Mouse (Mus musculus) mouse embryonic stem cell (cell line): ENCODE measurements around the gene Ccdc142.

ENCODE experiments used
- in situ Hi-C, 2 experiments: fragments of 300-500 bp; cut with MboI; formaldehyde crosslinking; loops; 1 replicate in 1 of 2; 3 replicates in 1 of 2; pipeline ENCODE4 v1.14.3; 2019 to 2020; ENCODE audit warnings: low sequenced_read_pairs in 2 of 2, low pct_unique_long_range_greater_than_20kb in 1 of 2, mixed read lengths in 1 of 2; ENCODE audit not compliant: unreplicated experiment in 1 of 2

Ccdc142 gene

DNA sequence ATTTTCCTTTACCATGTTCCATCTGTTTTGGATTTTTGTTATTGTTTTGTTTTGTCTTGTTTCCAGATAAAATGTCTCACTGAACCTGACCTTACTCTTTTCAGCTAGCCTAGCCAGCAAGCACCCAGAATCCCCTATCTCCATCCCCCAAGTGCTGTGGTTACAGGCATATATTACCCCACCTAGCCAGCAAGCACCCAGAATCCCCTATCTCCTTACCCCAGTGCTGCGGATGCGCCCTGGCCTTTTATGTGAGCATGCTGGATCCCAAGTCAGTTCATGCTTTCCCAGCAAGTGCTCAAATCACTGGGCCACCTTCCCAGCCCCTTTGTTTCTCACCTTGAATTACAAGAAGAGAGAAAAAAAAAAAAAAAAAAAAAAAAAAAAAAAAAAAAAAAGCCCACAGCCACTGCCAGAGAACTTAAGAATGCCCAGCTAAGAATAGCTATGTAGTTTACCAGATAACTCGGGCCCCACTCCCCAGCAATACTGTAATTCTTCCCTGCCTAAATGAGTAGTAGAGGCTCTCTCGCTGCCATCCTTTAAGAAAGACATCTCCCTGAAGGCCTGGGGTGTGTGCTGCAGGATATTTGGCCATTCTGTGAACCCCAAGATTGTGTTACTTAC lies 10.2 kb downstream of the Ccdc142 start:
- in situ Hi-C loops, result no loop called here

DNA sequence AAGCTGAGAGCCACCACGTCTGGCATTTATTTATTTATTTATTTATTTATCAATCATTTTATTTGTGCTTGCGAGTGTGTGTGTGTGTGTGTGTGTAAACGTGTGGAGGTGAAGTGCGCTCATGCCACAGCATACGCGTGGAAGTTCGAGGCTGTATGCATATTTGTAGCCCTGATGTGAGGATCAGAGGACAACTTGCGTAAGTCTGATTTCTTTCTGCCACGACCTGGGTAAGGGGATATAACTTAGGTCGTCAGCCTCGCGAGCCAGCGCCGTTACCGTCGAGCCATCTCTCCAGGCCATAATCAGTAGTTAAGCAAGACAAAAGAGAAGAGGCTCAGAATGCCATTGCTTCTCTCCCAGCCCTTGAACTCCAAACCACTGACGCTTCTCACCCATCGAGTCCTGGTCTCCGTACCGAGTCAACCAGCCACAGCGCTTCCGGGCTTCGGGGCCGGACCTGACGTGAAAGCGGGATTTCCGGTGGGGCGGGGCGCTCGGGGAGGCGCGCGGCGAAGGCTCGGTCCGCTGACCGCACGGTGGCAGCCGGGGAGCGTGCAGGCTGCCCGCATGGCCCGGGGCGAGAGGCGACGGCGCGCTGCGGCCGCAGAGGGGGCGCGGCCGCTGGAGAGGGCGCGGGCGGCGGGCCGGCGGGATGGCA lies 13.7 kb downstream of the Ccdc142 start, which contains the start of gene Mogs:
Gene Mogs, plus strand, starts transcription at position 486 of the 661 bp plus-strand sequence.
- in situ Hi-C loops, result no loop called here

DNA sequence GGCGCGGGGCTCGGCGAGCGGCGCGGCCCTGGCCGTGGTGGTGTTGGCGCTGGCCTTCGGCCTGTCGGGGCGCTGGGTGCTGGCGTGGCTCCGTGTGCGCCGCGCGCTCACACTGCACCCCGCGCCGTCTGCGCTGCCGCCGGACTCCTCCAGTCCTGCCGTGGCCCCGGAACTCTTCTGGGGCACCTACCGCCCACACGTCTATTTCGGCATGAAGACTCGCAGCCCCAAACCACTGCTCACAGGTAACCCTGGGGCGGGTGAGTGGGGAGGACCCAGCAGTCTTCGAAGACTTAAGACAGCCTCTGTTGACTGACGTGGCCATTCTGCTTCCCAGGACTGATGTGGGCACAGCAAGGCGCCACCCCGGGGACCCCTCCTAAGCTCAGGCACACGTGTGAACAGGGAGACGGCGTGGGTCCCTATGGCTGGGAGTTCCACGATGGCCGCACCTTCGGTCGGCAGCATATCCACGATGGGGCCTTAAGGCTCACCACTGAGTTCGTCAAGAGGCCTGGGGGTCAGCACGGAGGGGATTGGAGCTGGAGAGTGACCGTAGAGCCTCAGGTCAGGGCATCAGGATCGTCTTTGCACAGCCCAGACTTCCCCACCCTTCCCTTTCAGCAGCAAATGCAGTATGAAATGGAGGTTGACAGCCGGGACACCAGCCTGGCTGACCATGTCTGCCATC lies 14.4 kb downstream of the Ccdc142 start:
- in situ Hi-C loops, result no loop called here

DNA sequence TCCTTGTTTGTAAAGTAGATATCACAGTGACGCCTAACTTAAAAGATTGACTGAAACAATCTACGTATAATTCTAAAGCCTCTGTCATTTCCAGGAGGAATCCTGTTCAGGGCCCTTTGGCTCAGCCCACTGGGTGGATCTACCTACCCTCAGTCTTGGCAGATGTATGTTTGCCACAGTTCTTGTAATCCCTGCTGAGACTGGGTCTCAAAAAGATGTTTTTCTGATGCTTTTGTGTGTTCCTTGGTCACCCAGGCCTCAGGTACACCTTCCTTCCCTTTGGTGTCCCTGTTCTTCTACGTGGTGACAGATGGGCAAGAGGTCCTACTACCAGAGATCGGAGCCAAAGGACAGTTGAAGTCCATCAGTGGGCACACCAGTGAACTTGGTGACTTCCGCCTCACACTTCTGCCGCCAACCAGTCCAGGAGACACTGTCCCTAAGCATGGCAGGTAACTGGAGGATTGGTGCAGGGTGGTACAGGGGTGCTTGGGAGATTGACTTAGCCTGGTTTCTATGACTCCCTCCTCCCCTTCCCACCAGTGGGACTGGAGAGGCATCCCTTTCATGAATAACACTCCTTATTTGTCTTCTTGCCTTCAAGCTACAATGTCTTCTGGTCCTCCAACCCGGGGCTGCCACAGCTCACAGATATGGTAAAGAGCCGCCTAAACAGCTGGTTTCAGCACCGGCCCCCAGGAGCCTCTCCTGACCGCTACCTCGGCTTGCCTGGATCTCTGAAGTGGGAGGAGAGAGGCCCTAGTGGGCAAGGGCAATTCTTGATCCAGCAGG lies 15.2 kb downstream of the Ccdc142 start:
- in situ Hi-C loops, result no loop called here

DNA sequence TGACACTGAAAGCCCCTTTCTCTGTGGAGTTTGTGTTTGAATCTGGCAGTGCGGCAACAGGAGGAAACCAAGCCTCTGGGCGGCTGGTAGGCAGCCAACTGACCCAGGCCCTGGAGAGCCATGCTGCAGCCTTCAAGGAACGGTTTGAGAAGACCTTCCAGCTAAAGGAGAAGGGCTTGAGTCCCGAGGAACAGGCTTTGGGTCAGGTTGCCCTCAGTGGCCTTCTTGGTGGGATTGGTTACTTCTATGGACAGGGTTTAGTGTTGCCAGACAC lies 15.7 kb downstream of the Ccdc142 start:
- in situ Hi-C loops, result no loop called here

DNA sequence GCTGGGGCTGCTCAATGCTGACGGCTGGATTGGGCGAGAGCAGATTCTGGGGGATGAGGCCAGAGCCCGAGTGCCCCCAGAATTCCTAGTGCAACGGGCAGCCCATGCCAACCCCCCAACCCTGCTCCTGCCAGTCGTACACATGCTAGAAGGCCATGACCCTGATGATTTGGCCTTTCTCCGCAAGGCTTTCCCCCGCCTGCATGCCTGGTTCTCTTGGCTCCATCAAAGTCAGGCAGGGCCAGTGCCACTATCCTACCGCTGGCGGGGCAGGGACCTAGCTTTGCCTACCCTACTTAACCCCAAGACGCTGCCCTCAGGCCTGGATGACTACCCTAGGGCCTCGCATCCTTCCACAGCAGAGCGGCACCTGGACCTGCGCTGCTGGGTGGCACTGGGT lies 16.2 kb downstream of the Ccdc142 start:
- in situ Hi-C loops, result no loop called here

DNA sequence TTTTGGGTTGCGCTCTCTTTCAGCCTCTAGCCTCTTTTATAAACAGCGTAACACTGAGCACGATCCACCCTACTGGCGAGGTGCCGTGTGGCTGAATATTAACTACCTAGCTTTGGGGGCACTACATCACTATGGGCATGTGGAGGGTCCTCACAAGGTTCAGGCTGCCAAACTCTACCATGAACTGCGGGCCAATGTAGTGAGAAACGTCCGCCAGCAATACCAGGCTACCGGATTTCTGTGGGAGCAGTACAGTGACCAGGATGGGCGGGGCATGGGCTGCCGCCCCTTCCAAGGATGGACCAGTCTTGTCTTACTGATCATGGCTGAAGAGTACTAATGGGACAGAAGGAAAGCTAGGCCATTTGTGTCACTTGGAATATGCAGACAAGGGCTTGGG lies 17.0 kb downstream of the Ccdc142 start:
- in situ Hi-C loops, result no loop called here

DNA sequence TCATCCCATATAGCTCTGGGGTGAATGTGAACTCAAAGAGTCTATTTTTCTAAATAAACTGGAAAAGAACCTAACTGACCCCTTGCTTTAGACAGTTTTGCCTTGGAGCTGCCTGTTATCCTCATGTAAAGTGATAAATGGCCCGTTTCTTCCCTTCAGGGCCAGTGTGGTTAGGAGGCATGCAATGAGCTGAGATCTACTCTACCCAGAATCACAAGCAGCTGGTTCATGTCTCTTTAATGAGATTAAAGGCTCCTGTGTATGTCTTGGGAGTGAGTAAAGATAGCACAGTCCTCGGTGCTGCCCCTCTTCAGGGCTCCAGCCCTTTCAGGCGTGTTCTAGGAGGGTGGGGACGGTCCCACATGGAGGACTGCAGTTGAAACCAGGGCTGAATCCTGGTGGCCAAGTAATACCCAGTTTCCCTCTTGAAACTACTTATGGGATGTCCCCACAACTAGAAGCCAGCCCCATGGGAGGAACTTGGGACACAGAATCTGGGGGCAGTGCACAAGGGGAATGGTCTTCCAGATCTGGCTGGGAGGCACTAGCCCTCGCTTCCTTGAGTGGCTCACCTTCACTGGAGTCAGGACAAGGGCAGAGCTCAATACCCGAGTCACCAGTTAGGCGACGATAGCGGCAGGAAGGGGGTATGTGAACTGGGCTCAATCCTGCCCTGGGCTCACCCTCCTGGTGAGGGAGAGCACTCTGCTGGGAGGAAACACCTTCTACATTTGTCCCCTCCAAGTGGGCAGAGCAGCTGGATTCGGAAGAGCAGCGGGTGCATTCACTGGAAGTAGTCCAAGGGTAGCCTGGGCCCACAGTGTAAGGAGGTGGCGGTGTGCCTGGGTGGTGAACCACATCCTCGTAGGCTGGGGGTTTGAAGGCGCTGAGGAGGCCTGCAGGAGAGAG lies 17.7 kb downstream of the Ccdc142 start:
- in situ Hi-C loops, result no loop called here

DNA sequence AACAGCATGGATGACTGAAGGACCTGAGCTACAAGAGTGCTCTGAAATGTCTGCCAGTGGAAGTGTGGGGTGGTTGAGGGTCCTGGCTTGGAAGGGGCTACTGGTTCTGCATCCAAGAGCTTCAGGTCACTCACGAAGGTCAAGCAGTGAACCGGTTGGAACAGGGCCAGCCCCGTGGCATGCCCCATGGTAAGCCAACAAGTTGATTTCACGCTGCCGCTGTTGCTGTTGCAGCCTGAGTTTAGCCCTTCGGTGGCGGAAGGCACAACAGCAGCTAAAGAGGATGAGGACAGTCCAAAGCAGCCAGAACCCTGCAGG lies 18.3 kb downstream of the Ccdc142 start:
- in situ Hi-C loops, result no loop called here

DNA sequence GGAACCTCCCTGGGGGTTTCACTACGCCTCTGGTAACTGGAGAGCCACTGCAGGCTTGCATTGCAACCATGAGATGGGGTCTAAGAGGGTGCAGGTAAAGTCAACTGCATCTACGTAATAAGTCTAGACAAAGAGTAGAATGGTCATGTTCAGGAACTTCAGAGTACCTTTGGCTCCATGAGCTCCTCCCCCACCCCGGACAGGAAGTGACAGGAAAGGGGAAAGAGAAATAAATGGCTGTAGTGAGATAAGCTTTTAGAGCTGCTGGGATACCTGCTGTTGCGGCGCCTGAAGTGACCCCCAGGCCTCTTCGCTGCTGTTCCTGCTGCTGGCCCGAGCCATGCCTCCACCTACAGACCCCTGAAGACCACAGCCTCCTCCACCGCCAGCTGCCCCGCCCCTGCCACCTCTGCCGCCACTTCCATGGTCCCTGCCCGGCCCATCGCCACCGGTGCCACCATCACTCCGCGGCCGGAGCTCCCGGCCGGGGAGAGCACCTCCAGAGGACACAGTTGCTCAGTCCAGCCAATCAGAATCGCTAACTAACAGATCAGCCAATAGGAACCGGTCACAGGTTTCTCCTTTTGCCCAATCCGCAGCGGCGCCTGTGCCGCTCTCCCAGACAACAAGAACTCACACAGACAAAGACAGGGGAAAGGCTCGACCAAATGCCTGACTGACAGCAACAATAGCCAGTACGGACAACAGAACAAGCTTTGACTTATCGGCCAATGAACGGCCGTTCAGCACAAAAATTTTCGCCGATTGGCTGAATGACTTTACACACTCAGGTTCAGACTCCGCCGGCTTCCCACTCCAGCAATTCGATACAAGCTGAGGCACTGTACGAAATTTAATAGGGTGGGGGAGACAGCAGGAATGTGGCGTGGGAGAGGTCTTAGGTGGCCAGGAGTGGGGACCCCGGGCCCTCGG lies 19.8 kb downstream of the Ccdc142 start, which contains the start of gene Wbp1:
Gene Wbp1, minus strand, starts transcription at position 630 of the 933 bp plus-strand sequence.
- in situ Hi-C loops, result no loop called here

DNA sequence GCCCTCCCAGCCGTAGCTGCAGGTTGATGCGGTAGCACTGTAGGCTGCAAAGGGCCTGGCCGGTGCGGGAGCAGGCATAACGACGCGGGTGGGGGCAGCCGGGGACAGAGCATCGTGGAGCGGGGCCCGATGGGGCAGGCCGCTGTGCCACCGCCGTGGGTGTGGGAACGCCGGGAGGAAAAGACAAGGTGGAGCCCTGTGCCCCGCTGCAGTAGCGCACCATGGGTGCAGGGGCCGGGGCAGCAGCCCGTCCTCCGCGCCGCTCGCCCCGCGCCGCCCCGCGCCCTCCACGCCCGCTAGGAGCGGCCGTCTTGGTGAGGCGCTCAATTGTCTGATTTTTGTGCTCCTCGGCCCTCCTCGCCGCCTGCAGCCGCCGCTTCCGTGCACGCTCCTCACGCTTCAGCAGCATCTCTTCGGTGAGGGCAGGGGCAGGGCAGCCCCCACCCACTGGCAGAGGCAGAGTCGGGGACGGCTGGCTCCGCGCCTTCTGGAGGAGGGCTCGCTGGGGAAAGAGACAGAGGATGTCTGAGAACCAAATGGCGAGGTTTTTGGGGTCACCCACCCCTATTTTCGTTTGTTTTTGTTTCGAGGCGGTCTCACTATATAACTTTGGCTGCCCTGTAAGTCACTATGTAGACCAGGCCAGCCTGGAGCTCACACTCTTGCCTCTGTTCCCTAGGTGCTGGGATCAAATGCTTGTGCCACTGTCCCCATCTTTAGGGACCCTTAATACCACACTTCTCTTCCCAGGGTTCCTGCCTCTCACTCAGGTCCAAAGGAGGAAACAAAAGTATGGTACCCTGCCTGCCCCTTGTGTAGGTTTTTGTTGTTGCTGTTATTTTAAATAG lies 20.7 kb downstream of the Ccdc142 start:
- in situ Hi-C loops, result no loop called here

DNA sequence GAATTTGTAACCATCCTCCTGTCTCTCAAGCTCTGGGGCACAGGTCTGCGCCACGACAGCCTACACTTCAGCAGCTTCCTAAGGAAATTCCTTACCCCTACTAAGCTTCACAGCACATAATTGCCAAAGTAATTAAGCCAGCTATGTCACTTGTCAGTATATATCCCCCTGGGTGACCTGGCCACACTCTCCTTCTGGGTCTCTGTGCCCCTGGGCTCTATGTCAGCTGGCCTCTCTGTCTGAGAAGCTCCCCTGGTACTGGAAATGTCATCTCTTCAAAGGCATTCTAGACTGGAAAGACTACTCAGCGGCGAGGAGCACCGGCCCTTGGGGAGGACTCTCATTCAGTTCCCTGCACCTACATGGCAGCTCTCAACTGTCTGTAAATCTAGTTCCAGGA lies 21.6 kb downstream of the Ccdc142 start:
- in situ Hi-C loops, result no loop called here

DNA sequence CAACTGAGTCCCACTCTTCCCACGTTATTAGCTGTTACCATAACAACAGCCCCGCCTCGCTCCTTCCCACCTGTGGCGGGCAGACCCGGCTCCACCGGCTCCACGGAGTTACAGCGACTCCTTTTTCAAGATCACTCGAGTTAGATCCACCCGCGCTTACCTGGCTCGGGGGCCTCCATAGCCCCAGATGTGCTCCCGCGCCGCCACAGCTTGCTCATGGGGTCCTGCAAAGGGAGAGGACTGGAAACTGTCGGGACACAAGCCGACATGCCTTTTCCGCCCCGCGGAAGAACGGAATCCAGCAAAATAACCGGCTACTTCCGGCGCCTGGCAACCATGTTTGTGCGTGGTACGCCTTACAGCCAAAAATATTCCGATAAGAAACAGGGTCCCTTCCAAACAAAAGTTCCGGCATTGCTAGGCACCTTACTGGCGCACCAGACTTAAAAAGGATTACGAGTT lies 23.5 kb downstream of the Ccdc142 start:
- in situ Hi-C loops, result no loop called here

DNA sequence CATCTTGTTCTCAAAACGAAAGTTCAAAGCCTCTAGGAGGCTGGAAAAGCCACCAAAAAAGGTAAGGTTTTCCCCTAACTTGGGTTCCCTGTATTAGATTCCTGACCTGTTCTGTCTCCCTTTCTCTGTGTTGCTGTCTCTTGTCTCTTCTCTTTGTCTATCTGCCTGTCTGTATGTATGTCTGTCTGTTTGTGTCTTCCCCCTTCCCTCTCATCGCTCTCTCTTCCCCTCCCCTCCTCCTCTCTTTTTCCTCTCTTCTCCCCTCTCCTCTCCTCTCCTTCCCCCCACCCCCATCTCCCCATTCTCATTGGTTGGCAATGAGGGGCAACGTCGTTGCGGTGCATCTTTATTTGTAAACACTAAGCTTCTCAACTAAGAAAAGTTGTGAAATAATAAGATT lies 23.9 kb downstream of the Ccdc142 start, which contains the start of gene Ino80b:
Gene Ino80b, minus strand, starts transcription at position 101 of the 400 bp plus-strand sequence.
- in situ Hi-C loops, result no loop called here

DNA sequence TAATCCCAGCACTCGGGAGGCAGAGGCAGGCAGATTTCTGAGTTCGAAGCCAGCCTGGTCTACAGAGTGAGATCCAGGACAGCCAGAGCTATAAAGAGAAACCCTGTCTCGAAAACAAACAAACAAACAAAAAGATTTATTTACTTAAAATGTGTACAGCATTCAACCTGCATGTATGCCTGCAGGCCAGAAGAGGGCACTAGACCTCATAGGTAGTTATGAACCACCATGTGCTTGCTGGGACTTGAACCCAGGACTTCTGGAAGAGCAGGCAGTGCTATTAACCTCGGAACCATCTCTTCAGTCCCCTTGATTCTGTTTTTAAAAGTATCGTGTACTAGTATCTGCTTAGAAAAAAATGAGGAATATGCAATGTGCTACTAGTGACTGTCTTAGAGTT lies 26.0 kb downstream of the Ccdc142 start:
- in situ Hi-C loops, result no loop called here

DNA sequence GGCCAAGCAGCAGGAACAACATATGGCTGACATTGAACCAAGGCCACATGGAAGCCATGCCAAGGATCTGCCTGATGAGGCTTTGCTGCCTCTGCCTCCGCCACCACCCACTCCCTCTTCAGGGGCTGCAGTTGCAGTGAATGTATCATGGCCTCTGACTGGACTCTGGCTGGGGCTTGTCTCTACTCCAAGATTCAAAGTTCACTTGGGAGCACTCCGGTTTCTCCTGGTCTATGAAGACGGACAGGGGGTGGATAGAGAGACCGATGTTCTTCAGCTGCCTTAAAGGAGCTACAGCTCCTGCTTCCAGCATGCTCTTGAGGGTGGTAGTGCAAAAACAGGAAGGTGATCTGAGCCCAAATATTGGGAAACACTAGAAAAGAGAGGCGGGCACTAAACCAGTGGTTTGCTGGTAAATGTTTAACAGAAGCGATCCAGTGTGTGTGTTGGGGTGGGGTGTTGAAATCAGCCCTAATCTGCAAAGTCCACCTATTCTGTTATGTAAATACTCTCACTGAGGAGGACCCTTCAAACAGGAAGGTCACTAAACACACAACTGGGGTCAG lies 30.2 kb downstream of the Ccdc142 start:
- in situ Hi-C loops, result no loop called here
